Mouse (Mus musculus) C2C12 (cell line): ENCODE measurements around the gene Ttll5.

Experiments
- CEBPB ChIP-seq: IDR thresholded peaks from one replicate; pipeline ENCODE4 v1.6.1; 2011; ENCODE audit warnings: low read depth, mild to moderate bottlenecking, control low read depth, moderate library complexity
- CTCF ChIP-seq: IDR thresholded peaks from one replicate; pipeline ENCODE4 v1.5.1; 2011; ENCODE audit not compliant: control insufficient read depth, insufficient read depth, insufficient read length

DNA sequence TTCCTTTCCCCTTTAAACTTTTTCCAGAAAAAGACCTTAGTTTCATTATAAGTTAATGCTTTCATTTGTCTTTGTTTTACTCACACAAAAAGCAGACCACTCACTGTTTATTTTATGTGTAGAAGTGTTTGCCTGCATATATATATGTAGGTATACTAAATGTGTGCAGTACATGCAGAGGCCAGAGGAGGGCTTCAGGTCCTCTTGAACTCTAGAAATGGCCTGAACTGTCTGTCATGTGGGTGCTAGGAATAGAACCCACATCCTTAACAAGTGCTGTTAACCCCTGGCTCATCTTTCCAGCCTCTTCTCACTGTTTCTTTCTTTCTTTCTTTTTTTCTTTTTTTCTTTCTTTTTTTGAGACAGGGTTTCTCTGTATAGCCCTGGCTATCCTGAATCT, 42.7 kb downstream of the Ttll5 start:
- no peak for TF ChIP-seq CTCF
- no peak for TF ChIP-seq CEBPB
